Mouse (Mus musculus) gastrocnemius, postnatal 14 days (tissue): Measurements from ENCODE around the gene Brd7. TPM values are rescaled to one million over a fixed set of nuclear protein-coding genes. Genes with fewer than 3 reads are reported as not detected.

ENCODE experiments used
- DNase-seq: peaks from one replicate; pipeline ENCODE4 v3.0.0; 2021; ENCODE audit warnings: mixed read lengths
- intact Hi-C: fragments of 180-260 bp; cut with DNase I; formaldehyde crosslinking; loops from one replicate; pipeline ENCODE4 v1.15.1; 2025; ENCODE audit warnings: low total_unique reads
- total RNA-seq, 2 experiments: library from RNA; stranded (reverse); gene quantifications; 2 replicates each; pipeline ENCODE4 v1.2.3; 2021

The Brd7 gene
- total RNA-seq, 2 experiments from 2014 or later, result 60.9 to 71.4 TPM

DNA sequence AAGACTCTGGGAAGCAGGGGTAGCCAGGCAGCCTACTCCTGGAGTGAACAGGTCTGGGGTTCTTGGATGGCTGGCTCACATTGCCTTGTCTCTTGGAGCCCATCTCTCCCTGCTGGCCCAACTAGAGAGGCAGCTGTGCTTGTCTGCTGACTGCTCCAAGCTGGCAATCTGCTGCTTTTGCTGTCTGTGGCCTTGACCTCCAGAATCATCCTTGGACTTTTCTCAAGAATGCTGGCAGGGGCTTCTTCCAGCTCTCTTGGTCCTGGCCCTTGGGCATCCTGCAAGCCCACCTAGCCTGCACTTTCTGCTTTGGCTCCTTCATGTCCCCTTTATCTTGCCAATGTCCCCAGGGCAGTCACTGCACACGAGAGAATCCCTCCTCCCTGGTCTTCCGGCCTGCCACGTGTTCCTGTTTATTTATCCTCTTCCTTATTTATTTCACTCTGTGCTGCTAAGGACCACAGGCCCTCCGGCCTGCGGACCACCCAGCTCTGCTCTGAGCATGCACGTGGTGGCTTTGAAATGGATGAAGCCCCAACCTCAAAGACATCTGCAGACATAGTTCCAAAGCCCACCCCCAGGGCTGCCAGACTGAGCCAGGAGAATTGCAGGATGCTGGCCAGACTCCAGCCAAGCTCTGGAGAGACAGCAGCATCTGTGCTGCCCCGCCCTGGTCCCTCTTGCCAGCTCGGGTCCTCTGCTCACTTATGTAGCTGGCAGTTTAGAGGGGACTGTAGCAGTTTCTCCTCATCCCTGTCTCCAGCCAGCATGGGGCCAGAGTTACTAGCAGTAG, 45.7 kb downstream of the Brd7 start:
- intact Hi-C loops, result no loop called here
- peak; percentile 89 for DNase-seq

GRCm38 (mm10) chr8:88315302-88315701, 46.7 kb downstream of the Brd7 start:
- peak; percentile 2 for DNase-seq
- intact Hi-C loops, result no loop called here

DNA sequence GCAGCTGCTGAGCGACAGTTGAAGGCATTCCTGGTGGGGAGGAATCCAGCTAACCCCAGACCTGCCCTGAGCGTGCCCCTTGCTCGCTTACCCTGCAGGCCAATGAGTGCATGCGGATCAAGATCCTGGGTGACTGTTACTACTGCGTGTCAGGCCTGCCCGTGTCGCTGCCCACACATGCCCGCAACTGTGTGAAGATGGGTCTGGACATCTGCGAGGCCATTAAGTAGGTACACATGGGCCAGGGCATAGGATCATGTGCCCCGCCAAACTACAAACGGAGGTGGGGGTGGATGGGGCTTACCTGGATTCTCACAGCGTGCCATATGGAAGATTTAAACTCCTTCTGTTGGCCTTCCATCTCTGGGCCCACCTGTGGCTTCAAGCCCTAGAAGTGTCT, 48.0 kb downstream of the Brd7 start:
- DNase-seq, result no peak
- intact Hi-C loops, result no loop called here

DNA sequence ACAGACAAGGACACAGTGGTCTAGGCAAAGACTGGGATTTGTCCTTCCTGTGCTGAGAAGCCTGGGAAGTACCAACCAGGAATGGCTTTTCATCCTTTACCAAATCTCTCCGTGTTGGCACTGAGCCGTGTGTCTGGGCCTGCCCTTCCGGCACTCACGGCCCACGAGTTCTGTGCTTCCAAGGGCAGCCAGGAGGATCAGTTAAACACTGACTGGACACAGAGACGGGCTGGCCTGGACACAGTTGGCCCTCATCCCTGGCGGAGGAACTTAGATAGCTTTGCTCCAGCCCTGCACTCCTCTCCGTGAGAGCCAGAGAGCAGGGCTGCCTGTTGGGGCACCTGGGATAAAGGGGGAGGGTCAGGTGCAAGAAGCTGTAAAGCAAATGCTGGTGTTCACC, 49.0 kb downstream of the Brd7 start:
- DNase-seq, result peak; percentile 89
- intact Hi-C loops, result no loop called here

GRCm38 (mm10) chr8:88310286-88310685, 51.7 kb downstream of the Brd7 start:
- DNase-seq, result peak; percentile 30
- intact Hi-C loops, result no loop called here

- intact Hi-C loops, result loop anchor here (5.0 kb wide), 1 partner anchor 38 kb away; the partner anchor contains the start of gene Adcy7
- peak; percentile 3 for DNase-seq
Measured at GRCm38 (mm10) chr8:88309881-88310280, 52.1 kb downstream of the Brd7 start.

GRCm38 (mm10) chr8:88309274-88309873, 52.6 kb downstream of the Brd7 start:
- intact Hi-C loops, result loop anchor here (5.0 kb wide), 1 partner anchor 37 kb away; the partner anchor contains the start of gene Adcy7
- DNase-seq, result peak; percentile 5

- no peak for DNase-seq
- intact Hi-C loops, result loop anchor here (5.0 kb wide), 1 partner anchor 35 kb away; the partner anchor contains the start of gene Adcy7
Measured at GRCm38 (mm10) chr8:88307736-88308135, 54.3 kb downstream of the Brd7 start.

DNA sequence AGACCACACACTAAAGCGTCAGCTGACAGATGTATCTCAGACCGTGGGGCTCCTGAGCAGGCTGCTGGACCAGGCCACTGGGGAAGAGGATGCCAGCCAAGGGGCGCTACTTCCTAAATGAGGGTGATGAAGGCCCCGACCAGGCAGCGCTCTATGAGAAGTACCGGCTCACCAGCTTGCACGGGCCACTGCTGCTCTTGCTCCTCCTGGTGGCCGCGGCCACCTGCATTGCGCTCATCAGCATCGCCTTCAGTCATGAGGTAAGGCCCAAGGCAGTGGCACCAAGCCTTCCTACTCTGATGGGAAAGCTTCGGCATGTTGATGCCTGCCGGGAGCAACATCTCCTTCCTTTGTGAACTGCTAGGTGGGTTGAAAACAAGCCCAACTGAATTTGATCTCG, 55.5 kb downstream of the Brd7 start:
- intact Hi-C loops, result loop anchor here (5.0 kb wide), 1 partner anchor 34 kb away; the partner anchor contains the start of gene Adcy7
- no peak for DNase-seq

DNA sequence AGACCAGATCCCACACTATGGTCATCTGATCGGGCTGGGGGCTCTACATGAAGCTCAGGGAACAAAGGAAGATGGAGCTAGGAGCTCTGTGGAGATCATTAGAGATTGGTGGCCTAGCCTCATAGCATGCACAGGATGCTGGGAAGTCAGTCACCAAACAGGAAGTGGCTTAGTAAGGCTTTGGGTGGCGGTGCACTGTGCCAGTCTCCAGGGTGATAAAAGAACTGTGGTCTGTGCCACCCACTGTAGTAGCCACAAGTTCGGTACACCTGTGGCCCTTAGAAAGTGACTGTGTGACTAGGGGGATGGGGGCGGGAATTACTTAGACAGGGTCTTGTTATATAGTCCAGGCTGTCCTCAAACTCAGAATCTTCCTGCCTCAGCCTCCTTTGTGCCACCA, 56.2 kb downstream of the Brd7 start:
- DNase-seq, result no peak
- intact Hi-C loops, result loop anchor here (5.0 kb wide), 1 partner anchor 34 kb away; the partner anchor contains the start of gene Adcy7

DNA sequence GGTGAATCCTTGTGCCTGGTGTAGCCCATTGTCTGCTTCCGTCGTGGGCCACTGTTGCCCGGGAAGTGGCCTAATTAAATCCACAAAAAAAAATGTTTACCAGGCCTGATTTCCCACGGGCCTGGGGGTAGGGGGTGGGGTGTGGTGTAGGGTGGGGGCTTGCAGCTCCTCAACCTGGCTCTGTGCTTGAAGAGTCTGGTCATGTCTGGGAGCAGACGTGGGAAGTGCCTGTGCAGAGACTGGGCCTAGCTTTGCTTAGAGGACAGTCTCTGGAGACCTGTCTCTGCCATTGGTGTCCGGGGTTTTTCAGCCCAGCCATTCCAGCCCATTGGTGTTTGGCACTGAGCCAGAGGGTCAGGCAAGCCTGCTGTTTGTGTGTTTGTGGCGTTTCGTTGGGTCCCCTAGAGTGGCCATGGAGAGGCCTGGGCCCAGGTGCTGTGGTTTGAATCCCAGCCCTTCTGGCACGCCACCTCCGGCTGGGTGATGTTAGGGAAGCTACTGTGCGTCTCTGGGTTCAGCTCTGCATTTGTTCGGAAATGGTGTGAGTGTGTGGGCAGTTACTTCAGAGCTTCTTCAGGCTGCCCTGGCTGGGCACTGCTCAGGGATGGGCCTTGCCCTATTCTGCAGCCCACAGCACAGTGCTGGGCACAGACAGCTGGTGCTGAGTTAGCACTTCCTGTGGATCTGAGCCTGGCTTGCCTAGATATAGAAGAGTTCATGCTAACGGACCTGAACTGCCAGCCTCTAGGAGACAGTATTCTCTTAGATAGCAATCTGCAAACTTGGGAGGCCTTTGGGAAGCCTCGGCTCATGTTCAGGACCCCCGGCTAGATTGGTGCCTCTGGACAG, 60.2 kb downstream of the Brd7 start:
- DNase-seq, result no peak
- intact Hi-C loops, result no loop called here

DNA sequence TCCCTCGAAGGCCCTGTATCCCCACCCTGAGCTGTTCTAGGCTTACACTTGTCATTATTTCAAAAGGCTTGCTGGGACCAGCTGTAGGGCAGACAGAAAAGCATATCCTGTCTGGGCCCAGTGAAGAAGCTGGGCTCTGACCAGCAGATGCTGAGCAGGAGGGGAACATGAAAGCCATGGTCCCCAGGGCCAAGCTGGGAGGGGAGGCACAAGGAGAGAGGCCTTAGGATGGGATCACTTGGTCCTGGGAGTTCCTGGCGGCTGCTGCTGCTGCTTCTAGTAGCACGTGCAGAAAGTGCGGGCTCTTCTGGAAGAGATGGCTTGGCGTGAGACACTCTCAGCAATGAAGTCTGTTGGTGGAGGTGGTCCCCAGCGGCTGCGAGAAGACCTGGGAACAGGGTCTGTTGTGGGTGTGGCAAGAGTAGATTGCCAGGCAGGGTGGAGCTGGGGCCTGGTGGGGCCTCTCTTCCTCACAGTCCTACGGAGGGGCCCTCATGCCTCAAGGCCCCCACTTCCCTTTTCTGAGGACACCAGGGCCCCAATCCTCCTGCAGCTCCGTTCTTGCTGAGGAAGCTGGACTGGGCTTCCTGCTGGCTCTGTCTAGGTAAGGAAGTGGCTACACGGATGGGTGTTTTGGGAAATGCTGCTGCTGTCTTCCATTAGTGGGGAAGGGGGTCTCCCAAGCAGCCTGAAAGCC, 61.9 kb downstream of the Brd7 start:
- intact Hi-C loops, result no loop called here
- peak; percentile 52 for DNase-seq

- intact Hi-C loops, result no loop called here
- DNase-seq, result no peak
Measured at GRCm38 (mm10) chr8:88298733-88299103, 63.3 kb downstream of the Brd7 start.

DNA sequence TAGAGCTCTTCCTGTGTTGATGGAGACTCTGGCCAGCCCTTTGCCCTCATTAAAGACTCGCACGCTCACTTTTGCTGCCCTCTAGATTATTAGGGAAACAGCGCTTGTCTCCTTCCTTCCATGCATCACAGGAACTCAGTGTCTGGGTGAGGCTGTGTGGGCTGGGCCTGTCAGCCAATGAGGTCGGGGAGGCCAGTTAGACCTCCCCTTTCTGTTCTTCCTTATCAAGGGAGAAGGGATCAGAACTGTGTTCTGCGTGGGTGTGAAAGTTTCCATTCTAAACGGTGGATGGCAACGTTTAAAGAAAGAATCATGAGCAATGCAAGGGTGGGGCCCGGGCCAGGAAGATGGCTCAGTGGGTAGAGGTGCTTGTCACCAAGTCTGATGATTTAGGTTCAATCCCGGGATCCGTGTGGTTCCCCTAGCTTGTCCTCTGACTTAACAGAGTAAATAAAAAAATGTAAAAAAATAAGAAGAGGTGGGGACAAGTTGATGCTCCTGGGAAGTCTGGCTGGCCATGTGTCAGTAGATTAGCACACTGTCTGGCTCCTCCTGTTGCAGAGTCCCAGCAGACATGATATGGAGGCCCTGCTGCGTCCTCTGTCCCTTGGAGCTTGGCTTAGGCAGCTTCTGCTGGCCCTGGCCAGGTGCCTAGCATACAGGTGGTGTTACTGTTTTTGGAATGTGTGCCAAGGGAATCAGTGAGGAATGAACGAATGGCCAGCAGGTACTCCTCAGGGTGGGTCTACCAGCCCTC, 63.8 kb downstream of the Brd7 start:
- no peak for DNase-seq

GRCm38 (mm10) chr8:88294977-88295376, 67.0 kb downstream of the Brd7 start:
- no peak for DNase-seq
- intact Hi-C loops, result no loop called here

More for the DNA sequence above, 63.8 kb downstream of the Brd7 start:
- intact Hi-C loops, result no loop called here

DNA sequence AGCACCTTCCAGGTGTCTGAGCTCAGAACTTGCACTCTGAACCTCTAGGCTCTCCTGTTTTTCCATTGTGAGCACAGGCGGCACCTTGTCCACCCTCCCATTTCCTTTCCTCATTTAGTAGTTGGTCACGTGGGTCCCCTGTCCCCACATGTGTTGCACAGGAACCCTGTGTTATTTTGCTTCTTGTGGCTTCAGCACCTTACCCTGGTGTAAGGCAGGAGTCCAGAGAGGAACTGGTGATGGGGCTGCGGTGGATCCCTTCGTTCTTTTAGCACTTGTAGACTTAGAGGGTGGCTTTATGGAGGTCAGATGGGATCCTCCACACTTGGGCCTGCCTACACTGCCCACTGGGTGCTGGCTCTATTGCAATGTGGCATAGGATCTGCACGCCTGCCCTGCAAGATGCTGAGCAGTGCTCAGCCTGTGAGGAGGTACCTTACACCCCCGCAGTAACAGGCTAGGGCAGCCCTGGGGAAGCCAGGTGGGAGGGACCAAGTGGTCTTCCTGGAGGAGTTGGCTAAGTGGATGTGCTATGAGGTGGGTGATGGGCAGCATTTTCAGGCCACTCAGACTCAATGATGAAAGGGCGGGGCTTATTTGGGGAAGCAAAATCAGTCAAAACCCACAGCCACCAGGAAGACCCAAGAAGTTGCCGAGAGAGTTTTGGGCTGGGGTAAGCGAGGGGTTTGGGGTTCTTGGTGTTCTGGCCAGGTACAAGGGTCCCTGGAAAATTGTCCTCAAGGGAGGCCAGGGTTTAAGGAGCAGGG, 68.2 kb downstream of the Brd7 start:
- intact Hi-C loops, result no loop called here
- DNase-seq, result no peak

DNA sequence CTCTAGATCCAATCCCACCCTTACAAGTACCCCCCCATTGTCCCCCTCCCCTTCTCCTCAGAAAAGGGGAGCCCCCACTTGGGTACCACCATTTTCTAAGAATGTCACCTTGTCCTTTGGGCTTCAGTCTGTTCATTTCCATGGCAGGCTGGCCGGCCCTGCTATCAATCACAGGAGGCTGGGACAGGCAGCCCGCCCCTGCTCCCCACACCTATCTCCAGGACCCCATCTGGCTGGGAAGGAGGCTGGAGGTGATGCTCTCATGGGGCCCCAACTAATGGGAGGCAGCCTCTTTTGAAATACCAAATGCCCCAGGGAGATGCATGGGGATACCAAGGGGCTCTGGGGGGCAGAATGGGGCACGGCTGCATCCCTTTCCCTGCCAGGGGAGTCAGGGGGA, 69.1 kb downstream of the Brd7 start:
- no peak for DNase-seq
- intact Hi-C loops, result no loop called here

GRCm38 (mm10) chr8:88291305-88291690, 70.7 kb downstream of the Brd7 start:
- no peak for DNase-seq
- intact Hi-C loops, result no loop called here
